Mouse (Mus musculus): ENCODE results near the gene Adamts12. TPM values are rescaled to one million over a fixed set of nuclear protein-coding genes. Genes with fewer than 3 reads are reported as not detected.
A peak's percentile ranks its signal among the peaks of the same experiment; 100 is the strongest.

Gene Adamts12
- total and polyA plus RNA-seq, 3 experiments, result 0.03 to 0.12 (median 0.04) TPM

DNA sequence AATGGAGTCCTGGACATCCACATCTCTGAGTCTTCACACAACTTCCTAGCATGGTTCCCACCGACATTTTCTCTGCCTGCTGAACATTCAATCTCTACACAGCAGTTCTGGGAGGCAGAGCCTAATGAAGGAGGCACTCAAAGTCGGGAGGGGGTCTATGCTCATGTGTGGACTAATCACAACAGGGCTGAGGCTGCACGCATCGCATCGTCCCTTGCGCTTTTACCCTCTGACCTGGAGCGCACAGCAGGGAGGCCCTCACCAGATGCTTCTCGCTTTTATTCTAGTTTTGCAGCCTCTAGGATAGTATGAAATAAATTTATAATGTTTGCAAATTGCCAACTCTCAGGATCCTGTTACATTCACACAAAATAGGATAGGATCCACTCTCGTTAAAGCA is 112.9 kb downstream of the Adamts12 start:
- dilution Hi-C loops (cut with MboI; ENCODE audit: extremely low pct_ligation_motif_present, extremely low pct_unique_long_range_greater_than_20kb, low sequenced_read_pairs), result no loop called here
- no peaks in the 10 kb centered on the region for H3K27me3 ChIP-seq (replicated peaks)

DNA sequence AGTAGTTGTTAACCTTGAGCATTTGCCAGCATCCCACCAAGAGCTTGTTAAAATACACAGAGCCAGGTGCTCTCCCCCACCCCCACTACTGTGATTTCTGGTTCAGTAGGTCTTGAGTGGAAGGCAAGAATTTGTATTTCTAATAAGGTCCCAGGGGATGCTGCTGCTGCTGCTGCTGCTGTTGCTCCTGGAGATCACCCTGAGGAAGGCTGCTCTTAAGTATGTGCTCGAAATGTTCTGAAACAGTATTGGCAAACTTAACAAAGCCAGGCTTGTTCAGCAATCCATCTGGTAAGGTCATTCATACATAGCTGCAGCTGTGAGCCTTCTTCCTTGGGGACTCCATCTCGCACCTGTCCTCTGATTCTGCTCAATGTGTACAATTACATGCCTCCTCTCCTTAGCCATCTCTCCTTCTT is 115.2 kb downstream of the Adamts12 start:
- H3K4me1 ChIP-seq (ENCODE audit: control insufficient read depth in 1 of 2, insufficient read depth in 2 of 2), result peaks cover 4 to 39% of the 10 kb centered on the region in 2 experiments
- TF ChIP-seq JUND (conservative IDR thresholded peaks at IDR 0.05; ENCODE audit: low read depth, low read length) (no peak), MEF2A (IDR thresholded peaks at IDR 0.05; ENCODE audit: borderline replicate concordance, low read depth, low read length) (no peak), IRF4 (IDR thresholded peaks at IDR 0.05; ENCODE audit: low read depth, low read length) (no peak), BHLHE40 (IDR thresholded peaks at IDR 0.05; ENCODE audit: low read depth, low read length) (0 out of 2 replicates have a peak, but pooled peaks have one; percentile 14), ETS1 (conservative IDR thresholded peaks at IDR 0.05; ENCODE audit: low read depth, low read length) (peak; percentile 39; the same call in 1 of the 2 replicates), TCF12 (IDR thresholded peaks at IDR 0.05; ENCODE audit: low read depth, low read length) (peak; percentile 40; the same call in 1 of the 2 replicates)
- in situ Hi-C loops (cut with MboI; ENCODE audit: low pct_ligation_motif_present, low pct_unique_long_range_greater_than_20kb, low sequenced_read_pairs), result no loop called here
- H3K9me3 ChIP-seq (replicated peaks; ENCODE audit: low read length), result no peaks in the 10 kb centered on the region
- H3K4me3 ChIP-seq (replicated peaks in 1 of 3; ENCODE audit: low read depth in 2 of 3, low read length in 2 of 3, poor library complexity in 1 of 3), result no peak overlapping the region
- H3K4me2 ChIP-seq (ENCODE audit: insufficient read depth, low read depth, poor library complexity, severe bottlenecking), result no peak overlapping the region
- dilution Hi-C loops (cut with MboI; ENCODE audit: extremely low pct_ligation_motif_present, extremely low pct_unique_long_range_greater_than_20kb, low sequenced_read_pairs), result no loop called here
- H3K36me3 ChIP-seq (replicated peaks in 1 of 2; ENCODE audit: control insufficient read depth in 1 of 2, insufficient read depth in 1 of 2, low read length in 1 of 2), result no peaks in the 10 kb centered on the region
- H3K27ac ChIP-seq (ENCODE audit: insufficient read depth, low read depth), result no peak overlapping the region
- peak; percentile 60 for DNase-seq (ENCODE audit: extremely low read depth)
- H3K9ac ChIP-seq (ENCODE audit: insufficient read depth, low read depth), result no peak overlapping the region
- no peaks in the 10 kb centered on the region for H3K79me2 ChIP-seq (replicated peaks; ENCODE audit: control insufficient read depth, extremely low read depth, insufficient read depth, poor library complexity, severe bottlenecking)
- H3K27me3 ChIP-seq (replicated peaks), result no peaks in the 10 kb centered on the region

More for the DNA sequence above, 112.9 kb downstream of the Adamts12 start:
- peaks cover 11 to 42% of the 10 kb centered on the region in 2 experiments for H3K4me1 ChIP-seq (ENCODE audit: control insufficient read depth in 1 of 2, insufficient read depth in 2 of 2)
- no peak overlapping the region for H3K9ac ChIP-seq (ENCODE audit: insufficient read depth, low read depth)
- TF ChIP-seq EP300 (IDR thresholded peaks at IDR 0.05; ENCODE audit: low read length) (no peak), MYC (IDR thresholded peaks at IDR 0.05; ENCODE audit: low read depth, low read length) (no peak), TCF12 (IDR thresholded peaks at IDR 0.05; ENCODE audit: low read depth, low read length) (no peak), BHLHE40 (IDR thresholded peaks at IDR 0.05; ENCODE audit: low read depth, low read length) (no peak), ELF1 (IDR thresholded peaks at IDR 0.05; ENCODE audit: low read depth, low read length) (no peak), JUND (conservative IDR thresholded peaks at IDR 0.05; ENCODE audit: low read depth, low read length) (no peak)
- DNase-seq (ENCODE audit: extremely low read depth), result no peak
- H3K4me2 ChIP-seq (ENCODE audit: insufficient read depth, low read depth, poor library complexity, severe bottlenecking), result no peak overlapping the region
- in situ Hi-C loops (cut with MboI; ENCODE audit: low pct_ligation_motif_present, low pct_unique_long_range_greater_than_20kb, low sequenced_read_pairs), result no loop called here
- no peaks in the 10 kb centered on the region for H3K79me2 ChIP-seq (replicated peaks; ENCODE audit: control insufficient read depth, extremely low read depth, insufficient read depth, poor library complexity, severe bottlenecking)
- H3K4me3 ChIP-seq (replicated peaks in 1 of 3; ENCODE audit: low read depth in 2 of 3, low read length in 2 of 3, poor library complexity in 1 of 3), result no peak overlapping the region
- no peak overlapping the region for H3K27ac ChIP-seq (ENCODE audit: insufficient read depth, low read depth)
- no peaks in the 10 kb centered on the region for H3K36me3 ChIP-seq (replicated peaks in 1 of 2; ENCODE audit: control insufficient read depth in 1 of 2, insufficient read depth in 1 of 2, low read length in 1 of 2)
- peaks cover 2% of the 10 kb centered on the region for H3K9me3 ChIP-seq (replicated peaks; ENCODE audit: low read length)

DNA sequence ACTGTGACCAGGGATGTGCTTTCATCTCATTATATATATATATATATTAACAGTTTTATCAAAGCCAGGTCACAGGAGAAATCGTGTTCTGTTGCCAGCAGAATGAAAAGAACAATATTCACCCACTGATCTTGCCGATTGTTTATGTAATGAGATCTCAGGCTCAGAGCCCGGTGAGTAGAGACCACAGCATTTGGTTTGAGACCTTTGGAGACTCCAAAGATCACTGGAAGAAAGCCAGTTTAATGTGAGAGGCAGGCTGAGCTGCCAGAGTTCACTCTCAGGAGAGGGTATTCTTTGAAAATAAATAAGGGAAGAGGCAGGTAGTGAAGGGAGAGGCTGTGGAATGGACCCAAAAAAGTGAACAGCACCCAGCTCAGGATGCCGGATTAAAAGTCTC is 122.1 kb downstream of the Adamts12 start:
- DNase-seq (ENCODE audit: extremely low read depth), result no peak
- H3K27ac ChIP-seq (ENCODE audit: insufficient read depth, low read depth), result no peak overlapping the region
- in situ Hi-C loops (cut with MboI; ENCODE audit: low pct_ligation_motif_present, low pct_unique_long_range_greater_than_20kb, low sequenced_read_pairs) (no loop called here), dilution Hi-C loops (cut with MboI; ENCODE audit: extremely low pct_ligation_motif_present, extremely low pct_unique_long_range_greater_than_20kb, low sequenced_read_pairs) (no loop called here)
- no peaks in the 10 kb centered on the region for H3K36me3 ChIP-seq (replicated peaks in 1 of 2; ENCODE audit: control insufficient read depth in 1 of 2, insufficient read depth in 1 of 2, low read length in 1 of 2)
- no peaks in the 10 kb centered on the region for H3K9me3 ChIP-seq (replicated peaks; ENCODE audit: low read length)
- H3K4me1 ChIP-seq (ENCODE audit: control insufficient read depth in 1 of 2, insufficient read depth in 2 of 2), result no peaks in the 10 kb centered on the region
- no peaks in the 10 kb centered on the region for H3K27me3 ChIP-seq (replicated peaks)
- no peaks in the 10 kb centered on the region for H3K79me2 ChIP-seq (replicated peaks; ENCODE audit: control insufficient read depth, extremely low read depth, insufficient read depth, poor library complexity, severe bottlenecking)
- TF ChIP-seq ZMIZ1 (IDR thresholded peaks at IDR 0.05; ENCODE audit: low read depth, low read length) (no peak), ELF1 (IDR thresholded peaks at IDR 0.05; ENCODE audit: low read depth, low read length) (no peak), GABPA (IDR thresholded peaks at IDR 0.05; ENCODE audit: insufficient replicate concordance, low read depth, low read length) (no peak), RAD21 (IDR thresholded peaks at IDR 0.05; ENCODE audit: low read depth, low read length) (no peak), PAX5 (IDR thresholded peaks at IDR 0.05; ENCODE audit: low read length) (no peak), E2F4 (IDR thresholded peaks at IDR 0.05; ENCODE audit: insufficient replicate concordance, low read depth, low read length) (no peak), MAZ (IDR thresholded peaks at IDR 0.05; ENCODE audit: low read depth, low read length) (no peak), POLR2A (IDR thresholded peaks at IDR 0.05; ENCODE audit: low read depth, low read length) (no peak), CHD1 (IDR thresholded peaks at IDR 0.05; ENCODE audit: low read depth, low read length) (no peak), RCOR1 (conservative IDR thresholded peaks at IDR 0.05; ENCODE audit: low read depth, low read length) (no peak), MEF2A (IDR thresholded peaks at IDR 0.05; ENCODE audit: borderline replicate concordance, low read depth, low read length) (no peak)
- no peak overlapping the region for H3K9ac ChIP-seq (ENCODE audit: insufficient read depth, low read depth)
- no peak overlapping the region for H3K4me2 ChIP-seq (ENCODE audit: insufficient read depth, low read depth, poor library complexity, severe bottlenecking)
- no peak overlapping the region for H3K4me3 ChIP-seq (replicated peaks in 1 of 3; ENCODE audit: low read depth in 2 of 3, low read length in 2 of 3, poor library complexity in 1 of 3)
